Mouse (Mus musculus): Measurements from ENCODE around the gene Prim1. TPM values are rescaled to one million over a fixed set of nuclear protein-coding genes. Genes with fewer than 3 reads are reported as not detected.

Gene Prim1
- polyA plus RNA-seq, 1 experiment, result 1.3 TPM

DNA sequence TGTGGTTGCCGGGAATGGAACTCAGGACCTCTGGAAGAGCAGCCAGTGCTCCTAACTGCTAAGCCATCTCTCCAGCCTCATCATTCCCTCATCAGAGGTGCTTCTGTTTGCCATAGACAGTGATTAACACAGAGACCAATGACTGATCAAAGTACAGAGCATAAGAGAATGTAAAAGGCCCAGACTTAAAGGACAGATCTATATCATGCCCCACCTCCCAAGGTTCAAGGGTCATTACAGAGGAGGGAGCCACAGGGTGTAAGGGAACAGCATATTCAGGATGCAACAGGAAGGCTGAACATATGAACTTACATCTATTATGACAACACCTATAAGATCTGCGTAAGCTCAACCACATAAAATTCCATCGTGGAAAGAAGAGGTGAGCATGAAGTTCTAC is 18.3 kb upstream of the Prim1 start:
- no peaks in the 10 kb centered on the region for H3K27me3 ChIP-seq (ENCODE audit: control insufficient read depth)
- no peaks in the 10 kb centered on the region for H3K36me3 ChIP-seq (ENCODE audit: control insufficient read depth)
- H3K4me3 ChIP-seq (replicated peaks), result no peak overlapping the region
- no peaks in the 10 kb centered on the region for H3K4me1 ChIP-seq (ENCODE audit: control insufficient read depth)
- peaks cover 5% of the 10 kb centered on the region for H3K9me3 ChIP-seq (ENCODE audit: control insufficient read depth, low read length)
- TF ChIP-seq TAL1 (IDR thresholded peaks at IDR 0.05; ENCODE audit: low read length) (no peak), GATA1 (IDR thresholded peaks at IDR 0.05; ENCODE audit: low read length) (no peak)

GRCm38 (mm10) chr10:127998260-127998659 is 16.7 kb upstream of the Prim1 start:
- Histone ChIP-seq H3K36me3 (ENCODE audit: control insufficient read depth) (no peaks in the 10 kb centered on the region), H3K27me3 (ENCODE audit: control insufficient read depth) (no peaks in the 10 kb centered on the region), H3K4me1 (ENCODE audit: control insufficient read depth) (no peaks in the 10 kb centered on the region), H3K9me3 (ENCODE audit: control insufficient read depth, low read length) (peaks cover 5% of the 10 kb centered on the region), H3K4me3 (replicated peaks) (no peak overlapping the region)
- TF ChIP-seq GATA1 (IDR thresholded peaks at IDR 0.05; ENCODE audit: low read length) (no peak), TAL1 (IDR thresholded peaks at IDR 0.05; ENCODE audit: low read length) (no peak)

DNA sequence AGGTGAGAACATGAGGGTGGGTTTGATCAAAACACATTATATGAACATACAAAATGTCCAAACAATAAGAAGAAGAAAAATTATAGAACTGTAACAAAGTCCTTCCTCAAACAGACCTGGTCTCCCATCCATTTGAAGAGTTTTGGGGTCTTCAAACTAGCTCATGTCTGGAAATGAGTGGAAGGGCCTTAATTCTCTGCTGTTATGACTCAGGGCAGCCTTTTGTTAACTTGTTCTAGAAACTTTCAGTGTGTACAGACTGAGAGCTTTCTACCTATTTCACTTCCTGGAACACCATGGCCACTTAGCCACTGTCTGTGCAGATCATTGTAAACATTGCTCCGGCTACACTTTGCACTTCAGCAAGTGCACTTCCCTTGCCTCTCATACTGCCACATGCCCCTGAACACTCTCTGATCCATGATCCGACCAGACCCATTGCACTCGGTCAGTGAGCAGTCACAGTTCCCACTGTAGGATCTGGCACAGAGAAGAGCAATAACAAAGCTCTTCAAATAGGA is 11.6 kb upstream of the Prim1 start:
- no peaks in the 10 kb centered on the region for H3K27me3 ChIP-seq (ENCODE audit: control insufficient read depth)
- H3K36me3 ChIP-seq (ENCODE audit: control insufficient read depth), result no peaks in the 10 kb centered on the region
- no peak overlapping the region for H3K4me3 ChIP-seq (replicated peaks)
- TF ChIP-seq TAL1 (IDR thresholded peaks at IDR 0.05; ENCODE audit: low read length), result no peak
- TF ChIP-seq GATA1 (IDR thresholded peaks at IDR 0.05; ENCODE audit: low read length), result no peak
- peaks cover 1% of the 10 kb centered on the region for H3K9me3 ChIP-seq (ENCODE audit: control insufficient read depth, low read length)
- no peaks in the 10 kb centered on the region for H3K4me1 ChIP-seq (ENCODE audit: control insufficient read depth)

GRCm38 (mm10) chr10:128004918-128005317 is 10.1 kb upstream of the Prim1 start:
- no peak for TF ChIP-seq TAL1 (IDR thresholded peaks at IDR 0.05; ENCODE audit: low read length)
- no peak for TF ChIP-seq GATA1 (IDR thresholded peaks at IDR 0.05; ENCODE audit: low read length)
- H3K27me3 ChIP-seq (ENCODE audit: control insufficient read depth), result no peaks in the 10 kb centered on the region
- H3K4me1 ChIP-seq (ENCODE audit: control insufficient read depth), result no peaks in the 10 kb centered on the region

GRCm38 (mm10) chr10:128005479-128005878 is 9.5 kb upstream of the Prim1 start:
- Histone ChIP-seq H3K36me3 (ENCODE audit: control insufficient read depth) (no peaks in the 10 kb centered on the region), H3K9me3 (ENCODE audit: control insufficient read depth, low read length) (no peaks in the 10 kb centered on the region), H3K27me3 (ENCODE audit: control insufficient read depth) (no peaks in the 10 kb centered on the region)

More at GRCm38 (mm10) chr10:128004918-128005317, 10.1 kb upstream of the Prim1 start:
- H3K9me3 ChIP-seq (ENCODE audit: control insufficient read depth, low read length), result no peaks in the 10 kb centered on the region
- no peaks in the 10 kb centered on the region for H3K36me3 ChIP-seq (ENCODE audit: control insufficient read depth)
- no peak overlapping the region for H3K4me3 ChIP-seq (replicated peaks)

DNA sequence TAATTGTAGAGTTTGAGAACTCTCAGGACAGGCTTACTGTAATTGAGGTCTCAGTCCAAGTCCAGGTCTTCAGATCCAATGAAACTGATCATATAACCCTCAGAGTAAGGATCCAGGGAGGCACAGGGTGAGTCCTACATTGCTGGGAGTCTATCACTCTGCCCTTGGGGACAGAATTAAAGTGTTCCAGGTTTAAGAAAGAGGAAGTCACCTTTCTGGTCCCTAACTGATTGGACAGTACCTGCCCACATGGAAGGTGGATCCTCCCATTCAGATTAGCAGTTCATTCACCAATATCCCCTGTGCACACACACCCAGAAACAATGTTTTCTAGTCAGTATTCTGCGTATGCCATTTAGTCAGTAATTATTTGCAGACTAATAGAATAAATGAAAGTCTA is 7.5 kb upstream of the Prim1 start, which contains the start of gene Hsd17b6:
Gene Hsd17b6 (minus strand): TSS at position 166 of the 400 bp plus-strand sequence.
- Histone ChIP-seq H3K4me1 (ENCODE audit: control insufficient read depth) (no peaks in the 10 kb centered on the region), H3K36me3 (ENCODE audit: control insufficient read depth) (no peaks in the 10 kb centered on the region), H3K9me3 (ENCODE audit: control insufficient read depth, low read length) (no peaks in the 10 kb centered on the region), H3K4me3 (replicated peaks) (no peak within 1 kb of the TSS), H3K27me3 (ENCODE audit: control insufficient read depth) (no peaks in the 10 kb centered on the region)
- TF ChIP-seq GATA1 (IDR thresholded peaks at IDR 0.05; ENCODE audit: low read length) (no peak), TAL1 (IDR thresholded peaks at IDR 0.05; ENCODE audit: low read length) (no peak)

More at GRCm38 (mm10) chr10:128005479-128005878, 9.5 kb upstream of the Prim1 start:
- TF ChIP-seq TAL1 (IDR thresholded peaks at IDR 0.05; ENCODE audit: low read length), result no peak
- no peak for TF ChIP-seq GATA1 (IDR thresholded peaks at IDR 0.05; ENCODE audit: low read length)
- no peak overlapping the region for H3K4me3 ChIP-seq (replicated peaks)
- no peaks in the 10 kb centered on the region for H3K4me1 ChIP-seq (ENCODE audit: control insufficient read depth)

DNA sequence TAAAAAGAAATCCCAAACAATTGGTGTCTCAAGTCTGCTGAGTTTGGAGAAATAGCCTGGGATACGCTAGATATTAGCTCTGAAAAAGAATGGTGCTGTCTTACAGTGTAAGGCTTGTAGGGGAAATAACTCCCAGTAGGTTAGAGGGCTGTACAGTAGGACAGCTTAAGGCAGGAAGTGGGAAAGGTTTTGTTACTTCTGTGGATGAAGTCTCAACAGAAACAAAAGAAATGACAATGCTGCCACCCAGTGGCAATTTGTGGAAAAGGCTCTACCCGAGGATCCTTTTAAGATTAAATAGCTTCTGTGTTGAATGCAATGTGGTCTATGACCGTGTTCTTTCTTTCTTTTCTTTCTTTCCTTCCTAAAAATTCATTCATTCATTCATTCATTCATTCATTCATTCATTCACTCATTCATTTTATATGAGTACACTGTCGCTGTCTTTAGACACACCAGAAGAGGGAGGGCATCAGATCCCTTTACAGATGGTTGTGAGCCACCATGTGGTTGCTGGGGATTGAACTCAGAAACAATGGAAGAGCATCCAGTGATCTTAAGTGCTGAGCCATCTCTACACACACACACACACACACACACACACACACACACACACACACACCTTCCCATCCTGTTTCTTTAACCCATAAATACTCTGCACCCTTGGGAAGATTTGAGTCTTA is 6.6 kb upstream of the Prim1 start:
- no peaks in the 10 kb centered on the region for H3K36me3 ChIP-seq (ENCODE audit: control insufficient read depth)
- no peaks in the 10 kb centered on the region for H3K27me3 ChIP-seq (ENCODE audit: control insufficient read depth)
- no peak overlapping the region for H3K4me3 ChIP-seq (replicated peaks)
- TF ChIP-seq TAL1 (IDR thresholded peaks at IDR 0.05; ENCODE audit: low read length) (no peak), GATA1 (IDR thresholded peaks at IDR 0.05; ENCODE audit: low read length) (no peak)
- no peaks in the 10 kb centered on the region for H3K4me1 ChIP-seq (ENCODE audit: control insufficient read depth)
- no peaks in the 10 kb centered on the region for H3K9me3 ChIP-seq (ENCODE audit: control insufficient read depth, low read length)

GRCm38 (mm10) chr10:128009735-128010134 is 5.2 kb upstream of the Prim1 start:
- H3K4me3 ChIP-seq (replicated peaks), result no peak overlapping the region

GRCm38 (mm10) chr10:128022196-128022595 is 7.2 kb downstream of the Prim1 start:
- Histone ChIP-seq H3K4me3 (replicated peaks) (no peak overlapping the region), H3K36me3 (ENCODE audit: control insufficient read depth) (peaks cover 97% of the 10 kb centered on the region), H3K27me3 (ENCODE audit: control insufficient read depth) (no peaks in the 10 kb centered on the region), H3K4me1 (ENCODE audit: control insufficient read depth) (peaks cover 4% of the 10 kb centered on the region), H3K9me3 (ENCODE audit: control insufficient read depth, low read length) (no peaks in the 10 kb centered on the region)
- TF ChIP-seq TAL1 (IDR thresholded peaks at IDR 0.05; ENCODE audit: low read length), result no peak
- TF ChIP-seq GATA1 (IDR thresholded peaks at IDR 0.05; ENCODE audit: low read length), result no peak

More at GRCm38 (mm10) chr10:128009735-128010134, 5.2 kb upstream of the Prim1 start:
- no peak for TF ChIP-seq TAL1 (IDR thresholded peaks at IDR 0.05; ENCODE audit: low read length)
- no peak for TF ChIP-seq GATA1 (IDR thresholded peaks at IDR 0.05; ENCODE audit: low read length)
- no peaks in the 10 kb centered on the region for H3K9me3 ChIP-seq (ENCODE audit: control insufficient read depth, low read length)
- H3K4me1 ChIP-seq (ENCODE audit: control insufficient read depth), result peaks cover 1% of the 10 kb centered on the region
- no peaks in the 10 kb centered on the region for H3K36me3 ChIP-seq (ENCODE audit: control insufficient read depth)
- H3K27me3 ChIP-seq (ENCODE audit: control insufficient read depth), result no peaks in the 10 kb centered on the region

Measured in erythroblast, embryonic 14.5 days (primary cell).